Mouse (Mus musculus): ENCODE measurements around the gene Cyp2c68. TPM values are rescaled to one million over a fixed set of nuclear protein-coding genes. Genes with fewer than 3 reads are reported as not detected.
"Not testable (repeated sequence)": the region's sequence is repeated elsewhere in the genome, so short reads cannot be mapped to it uniquely, and the experiment has no call there.

Gene Cyp2c68
- not detected in 2 replicates for polyA plus RNA-seq (2014; fragmentation: Nextera tagmentation; extraction: Ambion mirVana)

DNA sequence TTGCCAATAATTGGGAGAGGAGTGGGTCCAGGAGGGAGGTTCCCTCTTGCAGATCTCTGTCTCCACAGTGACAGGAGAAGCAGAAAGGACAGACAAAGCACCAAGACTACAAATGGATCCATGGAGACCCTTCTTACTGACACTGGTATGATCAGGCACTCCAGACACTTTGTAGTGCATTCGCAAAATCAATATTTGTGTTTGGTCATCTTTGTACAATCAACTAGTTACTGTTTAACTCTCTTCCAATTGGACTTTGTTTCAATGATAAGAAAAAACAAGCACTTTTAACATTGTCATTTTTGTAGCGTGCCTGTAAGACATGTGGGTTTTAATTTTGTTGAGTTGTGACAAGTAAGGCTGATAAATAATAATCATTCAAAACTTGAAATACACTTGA, at the start of gene Cyp2c68:
Gene Cyp2c68, minus strand, starts transcription at position 135 of the 400 bp plus-strand sequence.
- Histone ChIP-seq H3K4me1 (ENCODE audit: control insufficient read depth, insufficient read depth, low read length) (no peaks in the 10 kb centered on the region), H3K27me3 (replicated peaks; ENCODE audit: control insufficient read depth, insufficient read depth, low read length) (no peaks in the 10 kb centered on the region), H3K9ac (ENCODE audit: low read length) (no peak within 1 kb of the TSS), H3K4me2 (ENCODE audit: low read length) (no peak within 1 kb of the TSS), H3K27ac (ENCODE audit: low read depth, low read length) (no peak within 1 kb of the TSS), H3K4me3 (ENCODE audit: low read depth, low read length) (no peak within 1 kb of the TSS), H3K36me3 (ENCODE audit: control insufficient read depth, insufficient read depth, low read length) (no peaks in the 10 kb centered on the region), H3K9me3 (replicated peaks; ENCODE audit: control insufficient read depth, low read length) (no peaks in the 10 kb centered on the region)
- DNase-seq (ENCODE audit: low spot score) (no peak), ATAC-seq (no peak)
- 95% methylated on average over 2 of the region's 2 CpGs for WGBS

DNA sequence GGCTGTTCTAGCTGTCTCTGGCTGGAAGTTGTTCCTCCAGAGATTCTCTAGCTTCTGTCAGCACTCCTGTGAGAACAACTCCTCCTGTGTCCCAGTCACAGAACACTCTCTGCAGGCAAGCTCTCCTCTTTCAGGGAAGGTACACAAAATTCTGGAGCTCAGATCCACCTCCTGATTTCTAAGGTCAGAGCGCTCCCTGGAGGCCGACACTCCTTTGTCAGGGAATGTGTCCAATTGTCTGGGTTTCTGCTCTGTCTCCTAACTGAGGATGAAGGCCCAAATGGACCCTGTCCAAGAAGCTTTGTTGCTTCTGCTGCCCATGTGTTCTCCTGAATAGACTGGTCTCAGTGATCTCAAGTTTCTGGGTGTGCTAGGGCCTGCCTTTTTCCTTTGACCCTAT, 44.6 kb upstream of the Cyp2c68 start:
- H3K4me3 ChIP-seq (ENCODE audit: low read depth, low read length); H3K4me2 ChIP-seq (ENCODE audit: low read length); H3K4me1 ChIP-seq (ENCODE audit: control insufficient read depth, insufficient read depth, low read length); ATAC-seq; H3K27ac ChIP-seq (ENCODE audit: low read depth, low read length); DNase-seq (ENCODE audit: low spot score); H3K36me3 ChIP-seq (ENCODE audit: control insufficient read depth, insufficient read depth, low read length); H3K9ac ChIP-seq (ENCODE audit: low read length); H3K9me3 ChIP-seq (replicated peaks; ENCODE audit: control insufficient read depth, low read length); H3K27me3 ChIP-seq (replicated peaks; ENCODE audit: control insufficient read depth, insufficient read depth, low read length): not testable (repeated sequence)
- 92% methylated on average over 2 of the region's 2 CpGs for WGBS

DNA sequence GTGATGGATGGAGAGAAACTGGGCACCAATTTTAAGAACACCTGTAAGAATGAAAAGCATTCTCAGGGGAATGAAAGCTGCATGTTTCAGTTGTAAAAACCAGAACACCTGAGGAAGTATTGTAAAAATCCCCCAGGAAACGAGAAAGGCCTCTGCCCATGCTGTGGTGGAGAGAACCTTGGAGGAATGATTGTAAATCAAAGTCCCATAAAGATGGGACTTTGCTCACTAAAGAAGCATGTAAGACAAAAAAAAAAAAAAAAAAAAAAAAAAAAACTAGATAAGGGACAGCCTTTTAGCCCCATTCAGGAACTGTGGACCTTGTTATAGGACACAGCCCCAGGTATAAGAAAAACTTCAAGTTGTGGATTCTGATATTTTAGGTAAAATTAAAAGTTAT, 4.5 kb upstream of the Cyp2c68 start:
- 71% methylated on average over 1 of the region's 1 CpGs for WGBS
- no peak for ATAC-seq
- Histone ChIP-seq H3K27ac (ENCODE audit: low read depth, low read length) (no peak overlapping the region), H3K27me3 (replicated peaks; ENCODE audit: control insufficient read depth, insufficient read depth, low read length) (no peaks in the 10 kb centered on the region), H3K4me2 (ENCODE audit: low read length) (no peak overlapping the region), H3K9ac (ENCODE audit: low read length) (no peak overlapping the region), H3K9me3 (replicated peaks; ENCODE audit: control insufficient read depth, low read length) (no peaks in the 10 kb centered on the region), H3K4me1 (ENCODE audit: control insufficient read depth, insufficient read depth, low read length) (no peaks in the 10 kb centered on the region), H3K36me3 (ENCODE audit: control insufficient read depth, insufficient read depth, low read length) (no peaks in the 10 kb centered on the region), H3K4me3 (ENCODE audit: low read depth, low read length) (no peak overlapping the region)
- no peak for DNase-seq (ENCODE audit: low spot score)

DNA sequence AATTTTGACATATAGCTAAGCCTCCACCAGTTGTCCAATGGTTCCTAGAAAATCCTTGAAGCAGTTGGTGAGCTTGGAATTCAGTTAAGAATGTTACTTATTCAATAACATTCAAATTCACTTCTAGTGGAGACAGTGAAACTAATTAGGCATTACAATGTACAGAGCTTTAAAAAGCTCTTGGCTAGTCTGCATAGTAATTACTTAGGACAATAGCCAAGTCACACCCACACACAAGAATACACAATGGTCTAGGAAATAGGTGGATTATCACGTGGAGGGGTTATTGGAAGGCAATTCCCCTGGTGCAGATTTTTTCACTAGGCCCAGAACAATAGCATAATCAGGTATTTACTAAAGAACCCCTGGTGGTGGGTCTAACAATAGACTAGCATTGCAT, 3.5 kb upstream of the Cyp2c68 start:
- not testable (repeated sequence) for H3K4me3 ChIP-seq (ENCODE audit: low read depth, low read length); DNase-seq (ENCODE audit: low spot score)
- 57% methylated on average over 1 of the region's 1 CpGs for WGBS

DNA sequence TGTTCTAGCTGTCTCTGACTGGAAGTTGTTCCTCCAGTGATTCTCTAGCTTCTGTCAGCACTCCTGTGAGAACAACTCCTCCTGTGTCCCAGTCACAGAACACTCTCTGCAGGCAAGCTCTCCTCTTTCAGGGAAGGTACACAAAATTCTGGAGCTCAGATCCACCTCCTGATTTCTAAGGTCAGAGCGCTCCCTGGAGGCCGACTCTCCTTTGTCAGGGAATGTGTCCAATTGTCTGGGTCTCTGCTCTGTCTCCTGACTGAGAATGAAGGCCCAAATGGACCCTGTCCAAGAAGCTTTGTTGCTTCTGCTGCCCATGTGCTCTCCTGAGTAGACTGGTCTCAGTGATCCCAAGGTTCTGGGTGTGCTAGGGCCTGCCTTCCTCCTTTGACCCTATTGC, 29.7 kb downstream of the Cyp2c68 start:
- 67% methylated on average over 2 of the region's 2 CpGs for WGBS

More for the DNA sequence above, 3.5 kb upstream of the Cyp2c68 start:
- H3K27ac ChIP-seq (ENCODE audit: low read depth, low read length); H3K4me2 ChIP-seq (ENCODE audit: low read length); H3K4me1 ChIP-seq (ENCODE audit: control insufficient read depth, insufficient read depth, low read length); H3K36me3 ChIP-seq (ENCODE audit: control insufficient read depth, insufficient read depth, low read length); ATAC-seq; H3K9ac ChIP-seq (ENCODE audit: low read length); H3K9me3 ChIP-seq (replicated peaks; ENCODE audit: control insufficient read depth, low read length); H3K27me3 ChIP-seq (replicated peaks; ENCODE audit: control insufficient read depth, insufficient read depth, low read length): not testable (repeated sequence)

DNA sequence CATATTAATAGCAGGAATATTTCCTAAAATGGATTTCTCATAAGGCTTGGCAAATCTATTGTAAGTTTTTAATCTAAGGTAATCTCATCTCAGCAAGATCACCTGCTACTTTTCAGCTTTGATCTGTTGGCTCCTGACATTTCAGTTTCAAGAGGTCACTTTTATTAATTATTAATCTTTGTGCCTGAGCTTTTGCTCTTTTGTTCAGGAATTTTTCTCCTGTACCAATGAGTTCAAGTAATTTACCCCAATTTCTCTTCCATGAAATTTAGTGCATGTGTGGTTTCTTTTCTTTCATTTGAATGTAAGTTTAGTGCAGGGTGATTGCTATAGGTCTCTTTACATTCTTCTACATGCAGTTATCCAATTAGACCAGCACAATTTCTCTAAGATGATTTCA, 75.2 kb downstream of the Cyp2c68 start:
- not testable (repeated sequence) for DNase-seq (ENCODE audit: low spot score); H3K4me2 ChIP-seq (ENCODE audit: low read length); ATAC-seq; H3K36me3 ChIP-seq (ENCODE audit: control insufficient read depth, insufficient read depth, low read length); H3K27ac ChIP-seq (ENCODE audit: low read depth, low read length); H3K9ac ChIP-seq (ENCODE audit: low read length); H3K27me3 ChIP-seq (replicated peaks; ENCODE audit: control insufficient read depth, insufficient read depth, low read length); H3K4me3 ChIP-seq (ENCODE audit: low read depth, low read length); H3K4me1 ChIP-seq (ENCODE audit: control insufficient read depth, insufficient read depth, low read length); H3K9me3 ChIP-seq (replicated peaks; ENCODE audit: control insufficient read depth, low read length)

More for the DNA sequence above, 29.7 kb downstream of the Cyp2c68 start:
- H3K4me3 ChIP-seq (ENCODE audit: low read depth, low read length); ATAC-seq; H3K9me3 ChIP-seq (replicated peaks; ENCODE audit: control insufficient read depth, low read length); H3K4me1 ChIP-seq (ENCODE audit: control insufficient read depth, insufficient read depth, low read length); H3K27ac ChIP-seq (ENCODE audit: low read depth, low read length); H3K9ac ChIP-seq (ENCODE audit: low read length); H3K4me2 ChIP-seq (ENCODE audit: low read length); H3K27me3 ChIP-seq (replicated peaks; ENCODE audit: control insufficient read depth, insufficient read depth, low read length); DNase-seq (ENCODE audit: low spot score); H3K36me3 ChIP-seq (ENCODE audit: control insufficient read depth, insufficient read depth, low read length): not testable (repeated sequence)

DNA sequence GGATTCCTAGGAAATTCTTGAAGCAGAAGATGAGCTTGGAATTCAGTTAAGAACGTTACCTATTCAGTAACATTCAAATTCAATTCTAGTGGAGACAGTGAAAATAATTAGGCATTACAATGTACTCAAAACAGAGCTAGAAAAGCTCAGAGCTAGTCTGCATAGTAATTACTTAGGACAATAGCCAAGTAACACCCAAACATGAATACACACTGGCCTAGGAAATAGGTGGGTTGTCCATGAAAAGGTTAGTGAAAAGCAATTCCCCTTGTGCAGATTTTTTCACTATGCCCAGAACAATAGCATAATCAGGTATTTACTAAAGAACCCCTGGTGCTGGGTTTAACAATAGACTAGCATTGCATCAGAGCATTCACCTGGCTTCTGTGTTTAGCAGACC, 88.5 kb downstream of the Cyp2c68 start:
- Histone ChIP-seq H3K27me3 (replicated peaks; ENCODE audit: control insufficient read depth, insufficient read depth, low read length) (no peaks in the 10 kb centered on the region), H3K36me3 (ENCODE audit: control insufficient read depth, insufficient read depth, low read length) (no peaks in the 10 kb centered on the region), H3K9me3 (replicated peaks; ENCODE audit: control insufficient read depth, low read length) (no peaks in the 10 kb centered on the region), H3K27ac (ENCODE audit: low read depth, low read length) (no peak overlapping the region), H3K4me2 (ENCODE audit: low read length) (no peak overlapping the region), H3K4me1 (ENCODE audit: control insufficient read depth, insufficient read depth, low read length) (no peaks in the 10 kb centered on the region), H3K4me3 (ENCODE audit: low read depth, low read length) (no peak overlapping the region), H3K9ac (ENCODE audit: low read length) (no peak overlapping the region)
- ATAC-seq (no peak), DNase-seq (ENCODE audit: low spot score) (no peak)
- 44% methylated on average over 1 of the region's 1 CpGs for WGBS

DNA sequence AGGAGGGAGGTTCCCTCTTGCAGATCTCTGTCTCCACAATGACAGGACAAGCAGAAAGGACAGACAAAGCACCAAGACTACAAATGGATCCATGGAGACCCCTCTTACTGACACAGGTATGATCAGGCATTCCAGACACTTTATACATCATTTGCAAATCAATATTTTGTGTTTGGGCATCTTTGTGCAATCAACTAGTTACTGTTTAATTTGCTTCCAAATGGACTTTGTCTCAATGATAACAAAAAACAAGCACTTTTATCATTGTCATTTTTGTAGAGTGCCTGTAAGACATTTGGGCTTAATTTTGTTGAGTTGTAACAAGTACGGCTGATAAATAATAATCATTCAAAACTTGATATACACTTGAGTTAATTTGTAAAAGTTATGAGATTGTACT, 91.9 kb downstream of the Cyp2c68 start, which contains the start of gene Cyp2c67:
Gene Cyp2c67, minus strand, starts transcription at position 114 of the 400 bp plus-strand sequence.
- H3K9me3 ChIP-seq (replicated peaks; ENCODE audit: control insufficient read depth, low read length): 0 out of 2 replicates have a peak, but pooled peaks cover 2% of the 10 kb centered on the region
- DNase-seq (ENCODE audit: low spot score) (no peak), ATAC-seq (no peak)
- no peaks in the 10 kb centered on the region for H3K36me3 ChIP-seq (ENCODE audit: control insufficient read depth, insufficient read depth, low read length)
- H3K4me2 ChIP-seq (ENCODE audit: low read length): no peak within 1 kb of the TSS
- no peak within 1 kb of the TSS for H3K4me3 ChIP-seq (ENCODE audit: low read depth, low read length)
- no peak within 1 kb of the TSS for H3K9ac ChIP-seq (ENCODE audit: low read length)
- WGBS: 92% methylated on average over 1 of the region's 1 CpGs
- no peaks in the 10 kb centered on the region for H3K27me3 ChIP-seq (replicated peaks; ENCODE audit: control insufficient read depth, insufficient read depth, low read length)
- H3K27ac ChIP-seq (ENCODE audit: low read depth, low read length): no peak within 1 kb of the TSS
- no peaks in the 10 kb centered on the region for H3K4me1 ChIP-seq (ENCODE audit: control insufficient read depth, insufficient read depth, low read length)

DNA sequence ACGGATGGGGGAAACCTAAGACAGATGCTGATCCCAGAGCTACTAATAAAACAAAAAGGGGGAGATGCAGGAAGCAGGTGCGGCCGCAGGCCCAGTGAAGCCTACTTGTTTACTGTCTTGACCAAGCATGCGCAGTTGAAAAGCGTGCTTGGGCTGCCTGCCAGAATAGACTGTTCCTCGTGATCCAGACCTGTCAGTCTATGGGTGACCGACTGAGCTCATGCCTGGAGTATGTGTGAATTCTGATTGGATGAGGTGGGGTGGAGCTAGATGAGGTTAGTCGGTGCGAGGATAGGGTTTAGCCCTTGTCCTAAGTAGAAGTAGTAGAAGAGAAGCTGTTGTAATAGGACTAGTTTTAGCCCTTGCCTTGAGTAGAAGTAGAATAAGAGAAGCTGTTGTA, 93.3 kb downstream of the Cyp2c68 start:
- H3K36me3 ChIP-seq (ENCODE audit: control insufficient read depth, insufficient read depth, low read length): no peaks in the 10 kb centered on the region

More for the DNA sequence above, 93.3 kb downstream of the Cyp2c68 start:
- Histone ChIP-seq H3K9ac (ENCODE audit: low read length) (no peak overlapping the region), H3K27me3 (replicated peaks; ENCODE audit: control insufficient read depth, insufficient read depth, low read length) (no peaks in the 10 kb centered on the region), H3K27ac (ENCODE audit: low read depth, low read length) (no peak overlapping the region), H3K4me3 (ENCODE audit: low read depth, low read length) (no peak overlapping the region), H3K4me2 (ENCODE audit: low read length) (no peak overlapping the region), H3K9me3 (replicated peaks; ENCODE audit: control insufficient read depth, low read length) (0 out of 2 replicates have a peak, but pooled peaks cover 2% of the 10 kb centered on the region), H3K4me1 (ENCODE audit: control insufficient read depth, insufficient read depth, low read length) (no peaks in the 10 kb centered on the region)
- WGBS: 94% methylated on average over 9 of the region's 9 CpGs
- DNase-seq (ENCODE audit: low spot score): no peak
- ATAC-seq: no peak
